Mouse (Mus musculus): ENCODE measurements around the gene Cdkl5. TPM values are rescaled to one million over a fixed set of nuclear protein-coding genes. Genes with fewer than 3 reads are reported as not detected.

Gene Cdkl5
- polyA plus RNA-seq, 1 experiment: 7.8 TPM

GRCm38 (mm10) chrX:160865022-160865421 lies 129.5 kb downstream of the Cdkl5 start:
- Histone ChIP-seq H3K4me3 (ENCODE audit: low read depth, low read length) (no peak overlapping the region), H3K27me3 (ENCODE audit: control insufficient read depth, insufficient read depth, low read length, poor library complexity, severe bottlenecking) (no peaks in the 10 kb centered on the region)

GRCm38 (mm10) chrX:160863689-160864383 lies 130.7 kb downstream of the Cdkl5 start:
- Histone ChIP-seq H3K9ac (ENCODE audit: low read depth, poor library complexity, severe bottlenecking) (no peak overlapping the region), H3K27ac (ENCODE audit: insufficient read depth, low read length) (no peak overlapping the region), H3K27me3 (ENCODE audit: control insufficient read depth, insufficient read depth, low read length, poor library complexity, severe bottlenecking) (no peaks in the 10 kb centered on the region), H3K4me1 (ENCODE audit: control insufficient read depth, insufficient read depth, low read length) (no peaks in the 10 kb centered on the region), H3K36me3 (ENCODE audit: control insufficient read depth, insufficient read depth, low read length, poor library complexity, severe bottlenecking) (no peaks in the 10 kb centered on the region), H3K9me3 (replicated peaks; ENCODE audit: control insufficient read depth, insufficient read depth, low read length, poor library complexity, severe bottlenecking) (no peaks in the 10 kb centered on the region), H3K4me3 (ENCODE audit: low read depth, low read length) (no peak overlapping the region)
- no peak for TF ChIP-seq CTCF (IDR thresholded peaks at IDR 0.05; ENCODE audit: low read depth, low read length)
- no peak for TF ChIP-seq EP300 (IDR thresholded peaks at IDR 0.05; ENCODE audit: insufficient read depth, low read depth, low read length)
- TF ChIP-seq POLR2A (IDR thresholded peaks at IDR 0.05; ENCODE audit: insufficient read depth, low read length): no peak

More at GRCm38 (mm10) chrX:160865022-160865421, 129.5 kb downstream of the Cdkl5 start:
- Histone ChIP-seq H3K27ac (ENCODE audit: insufficient read depth, low read length) (no peak overlapping the region), H3K36me3 (ENCODE audit: control insufficient read depth, insufficient read depth, low read length, poor library complexity, severe bottlenecking) (no peaks in the 10 kb centered on the region), H3K9ac (ENCODE audit: low read depth, poor library complexity, severe bottlenecking) (no peak overlapping the region), H3K4me1 (ENCODE audit: control insufficient read depth, insufficient read depth, low read length) (no peaks in the 10 kb centered on the region), H3K9me3 (replicated peaks; ENCODE audit: control insufficient read depth, insufficient read depth, low read length, poor library complexity, severe bottlenecking) (no peaks in the 10 kb centered on the region)
- TF ChIP-seq EP300 (IDR thresholded peaks at IDR 0.05; ENCODE audit: insufficient read depth, low read depth, low read length) (no peak), POLR2A (IDR thresholded peaks at IDR 0.05; ENCODE audit: insufficient read depth, low read length) (no peak), CTCF (IDR thresholded peaks at IDR 0.05; ENCODE audit: low read depth, low read length) (no peak)

GRCm38 (mm10) chrX:160808226-160808625 lies 186.3 kb downstream of the Cdkl5 start:
- Histone ChIP-seq H3K4me1 (ENCODE audit: control insufficient read depth, insufficient read depth, low read length) (no peaks in the 10 kb centered on the region), H3K9ac (ENCODE audit: low read depth, poor library complexity, severe bottlenecking) (no peak overlapping the region), H3K27ac (ENCODE audit: insufficient read depth, low read length) (no peak overlapping the region), H3K27me3 (ENCODE audit: control insufficient read depth, insufficient read depth, low read length, poor library complexity, severe bottlenecking) (no peaks in the 10 kb centered on the region), H3K36me3 (ENCODE audit: control insufficient read depth, insufficient read depth, low read length, poor library complexity, severe bottlenecking) (no peaks in the 10 kb centered on the region), H3K4me3 (ENCODE audit: low read depth, low read length) (no peak overlapping the region), H3K9me3 (replicated peaks; ENCODE audit: control insufficient read depth, insufficient read depth, low read length, poor library complexity, severe bottlenecking) (no peaks in the 10 kb centered on the region)
- no peak for TF ChIP-seq CTCF (IDR thresholded peaks at IDR 0.05; ENCODE audit: low read depth, low read length)
- no peak for TF ChIP-seq EP300 (IDR thresholded peaks at IDR 0.05; ENCODE audit: insufficient read depth, low read depth, low read length)
- TF ChIP-seq POLR2A (IDR thresholded peaks at IDR 0.05; ENCODE audit: insufficient read depth, low read length): no peak

DNA sequence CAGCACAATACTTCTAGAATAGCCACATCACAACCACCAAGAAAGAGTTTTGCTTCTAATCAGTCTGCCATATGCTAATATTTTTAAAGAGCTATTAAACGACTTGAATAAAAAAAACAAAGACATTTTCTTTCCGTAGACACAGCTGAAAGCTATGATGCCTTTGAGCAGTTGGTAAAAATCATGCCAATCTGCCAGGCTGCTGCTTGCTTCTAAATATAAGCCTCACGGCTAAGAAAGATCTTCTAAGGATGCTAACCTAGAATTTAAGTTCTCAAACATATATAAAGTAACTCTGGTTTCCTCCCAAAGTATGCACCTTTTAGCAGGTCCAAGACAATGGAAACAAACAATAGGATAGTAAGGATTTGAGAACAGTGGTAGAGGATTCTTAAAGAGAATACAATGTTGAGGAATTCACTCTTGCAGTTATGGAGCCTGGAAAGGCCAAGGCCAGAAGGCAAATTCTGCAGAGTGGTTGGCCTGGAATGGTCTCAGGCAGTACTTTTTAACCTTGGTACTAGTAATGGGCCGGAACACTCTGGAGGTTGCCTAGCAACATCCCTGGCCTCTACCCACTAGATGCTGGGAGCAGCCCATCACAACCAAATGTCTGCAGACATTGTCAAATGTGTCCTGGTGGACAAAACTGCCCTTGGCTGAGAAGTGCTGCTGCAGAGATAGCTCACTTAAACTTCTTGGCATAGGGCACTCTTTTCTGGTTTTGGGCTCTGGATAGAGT lies 189.9 kb downstream of the Cdkl5 start:
- Histone ChIP-seq H3K36me3 (ENCODE audit: control insufficient read depth, insufficient read depth, low read length, poor library complexity, severe bottlenecking) (no peaks in the 10 kb centered on the region), H3K4me1 (ENCODE audit: control insufficient read depth, insufficient read depth, low read length) (no peaks in the 10 kb centered on the region), H3K27me3 (ENCODE audit: control insufficient read depth, insufficient read depth, low read length, poor library complexity, severe bottlenecking) (no peaks in the 10 kb centered on the region), H3K9ac (ENCODE audit: low read depth, poor library complexity, severe bottlenecking) (no peak overlapping the region), H3K27ac (ENCODE audit: insufficient read depth, low read length) (no peak overlapping the region), H3K4me3 (ENCODE audit: low read depth, low read length) (no peak overlapping the region), H3K9me3 (replicated peaks; ENCODE audit: control insufficient read depth, insufficient read depth, low read length, poor library complexity, severe bottlenecking) (no peaks in the 10 kb centered on the region)
- TF ChIP-seq CTCF (IDR thresholded peaks at IDR 0.05; ENCODE audit: low read depth, low read length): no peak
- TF ChIP-seq POLR2A (IDR thresholded peaks at IDR 0.05; ENCODE audit: insufficient read depth, low read length): no peak
- no peak for TF ChIP-seq EP300 (IDR thresholded peaks at IDR 0.05; ENCODE audit: insufficient read depth, low read depth, low read length)

DNA sequence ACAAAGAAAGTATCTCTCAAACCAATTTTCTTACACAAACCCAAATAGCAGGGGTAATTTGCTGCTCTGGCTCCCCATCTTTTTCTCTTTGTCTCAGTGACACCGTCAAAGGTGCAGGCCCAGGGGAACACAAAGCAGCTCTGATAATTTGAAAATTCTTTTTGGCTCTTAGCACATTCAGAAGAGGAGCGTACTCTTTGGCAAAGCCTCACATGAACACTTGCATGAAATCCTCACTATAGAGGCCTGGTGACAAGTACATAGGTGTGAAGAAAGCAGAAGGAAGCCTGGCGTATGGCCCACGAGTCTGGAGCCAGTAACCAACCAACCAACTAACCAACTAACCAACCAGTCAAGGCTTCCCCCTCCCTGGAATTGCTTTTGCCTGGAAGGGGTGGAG lies 199.6 kb downstream of the Cdkl5 start:
- H3K36me3 ChIP-seq (ENCODE audit: control insufficient read depth, insufficient read depth, low read length, poor library complexity, severe bottlenecking): no peaks in the 10 kb centered on the region
- no peaks in the 10 kb centered on the region for H3K9me3 ChIP-seq (replicated peaks; ENCODE audit: control insufficient read depth, insufficient read depth, low read length, poor library complexity, severe bottlenecking)
- H3K4me3 ChIP-seq (ENCODE audit: low read depth, low read length): no peak overlapping the region
- TF ChIP-seq EP300 (IDR thresholded peaks at IDR 0.05; ENCODE audit: insufficient read depth, low read depth, low read length) (no peak), CTCF (IDR thresholded peaks at IDR 0.05; ENCODE audit: low read depth, low read length) (no peak), POLR2A (IDR thresholded peaks at IDR 0.05; ENCODE audit: insufficient read depth, low read length) (no peak)
- no peak overlapping the region for H3K27ac ChIP-seq (ENCODE audit: insufficient read depth, low read length)
- no peaks in the 10 kb centered on the region for H3K4me1 ChIP-seq (ENCODE audit: control insufficient read depth, insufficient read depth, low read length)
- H3K27me3 ChIP-seq (ENCODE audit: control insufficient read depth, insufficient read depth, low read length, poor library complexity, severe bottlenecking): no peaks in the 10 kb centered on the region
- H3K9ac ChIP-seq (ENCODE audit: low read depth, poor library complexity, severe bottlenecking): no peak overlapping the region

DNA sequence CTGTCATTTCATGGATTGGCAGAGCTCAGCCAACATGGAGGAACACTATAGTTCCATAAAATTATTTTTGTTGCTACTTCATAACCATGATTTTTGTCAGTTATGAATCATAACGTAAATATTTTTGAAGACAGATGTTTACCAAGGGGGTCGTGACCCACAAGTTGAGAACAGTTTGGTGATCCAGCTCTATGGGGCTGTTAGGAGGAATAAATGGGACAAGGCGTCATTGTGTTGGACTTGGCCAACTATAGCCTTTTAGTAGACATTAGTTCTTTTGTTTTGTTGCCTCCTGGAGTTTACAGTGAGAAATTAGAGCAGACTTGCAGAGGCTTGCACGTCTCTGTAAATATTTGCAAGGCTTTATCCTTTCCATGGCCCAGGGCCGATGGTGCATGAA lies 212.2 kb downstream of the Cdkl5 start:
- H3K27ac ChIP-seq (ENCODE audit: insufficient read depth, low read length): no peak overlapping the region
- H3K27me3 ChIP-seq (ENCODE audit: control insufficient read depth, insufficient read depth, low read length, poor library complexity, severe bottlenecking): no peaks in the 10 kb centered on the region
- no peaks in the 10 kb centered on the region for H3K36me3 ChIP-seq (ENCODE audit: control insufficient read depth, insufficient read depth, low read length, poor library complexity, severe bottlenecking)
- no peak overlapping the region for H3K9ac ChIP-seq (ENCODE audit: low read depth, poor library complexity, severe bottlenecking)
- H3K9me3 ChIP-seq (replicated peaks; ENCODE audit: control insufficient read depth, insufficient read depth, low read length, poor library complexity, severe bottlenecking): no peaks in the 10 kb centered on the region
- TF ChIP-seq CTCF (IDR thresholded peaks at IDR 0.05; ENCODE audit: low read depth, low read length) (no peak), POLR2A (IDR thresholded peaks at IDR 0.05; ENCODE audit: insufficient read depth, low read length) (no peak), EP300 (IDR thresholded peaks at IDR 0.05; ENCODE audit: insufficient read depth, low read depth, low read length) (no peak)
- no peak overlapping the region for H3K4me3 ChIP-seq (ENCODE audit: low read depth, low read length)
- H3K4me1 ChIP-seq (ENCODE audit: control insufficient read depth, insufficient read depth, low read length): no peaks in the 10 kb centered on the region
